Mouse (Mus musculus) testis, adult 2 months (tissue): ENCODE data around the gene S1pr2.

Experiments used
- CTCF ChIP-seq: fragments of 200-500 bp; IDR thresholded peaks from 2 replicates; pipeline ENCODE4 v1.5.1; 2012; ENCODE audit warnings: low read depth, mild to moderate bottlenecking, inconsistent platforms, low read length, moderate library complexity; ENCODE audit not compliant: control insufficient read depth, insufficient read depth, insufficient replicate concordance
- POLR2A ChIP-seq: fragments of 200-500 bp; IDR thresholded peaks from 2 replicates; pipeline ENCODE4 v1.6.1; 2012; ENCODE audit warnings: low read depth, mild to moderate bottlenecking, inconsistent platforms, low read length, moderate library complexity; ENCODE audit not compliant: control insufficient read depth

GRCm38 (mm10) chr9:20972141-20972992 is 4.2 kb downstream of the S1pr2 start:
- TF ChIP-seq CTCF: no peak
- TF ChIP-seq POLR2A: no peak
